Mouse (Mus musculus): ENCODE measurements around the gene Epha10. TPM values are rescaled to one million over a fixed set of nuclear protein-coding genes. Genes with fewer than 3 reads are reported as not detected.

The Epha10 gene
- not detected for total RNA-seq (2021)
- 0.02 TPM in 1 of 2 replicates, not detected in the other for polyA plus RNA-seq (2012; rRNA removed)
- long read RNA-seq = 0 reads

GRCm38 (mm10) chr4:124880599-124880998 lies at the start of gene Epha10:
Gene Epha10 (plus strand): TSS chr4:124880899.
- no peaks in the 10 kb centered on the region for H3K79me2 ChIP-seq (replicated peaks; ENCODE audit: control insufficient read depth, insufficient read depth, low read length)
- no peak for DNase-seq
- no peaks in the 10 kb centered on the region for H3K4me1 ChIP-seq (ENCODE audit: control insufficient read depth, insufficient read depth, low read length)
- H3K36me3 ChIP-seq (ENCODE audit: control insufficient read depth, insufficient read depth, low read length) = no peaks in the 10 kb centered on the region
- peaks cover 10% of the 10 kb centered on the region for H3K27me3 ChIP-seq (ENCODE audit: control insufficient read depth, insufficient read depth, low read length)
- H3K27ac ChIP-seq = no peak within 1 kb of the TSS
- TF ChIP-seq POLR2A (IDR thresholded peaks at IDR 0.05; ENCODE audit: insufficient read depth, low read depth, low read length) (no peak), CTCF (IDR thresholded peaks at IDR 0.05) (no peak), EP300 (IDR thresholded peaks at IDR 0.05; ENCODE audit: insufficient read depth, low read depth, low read length) (no peak)
- H3K9ac ChIP-seq (ENCODE audit: low read depth, low read length) = no peak within 1 kb of the TSS
- 8% methylated on average over 11 of the region's 11 CpGs for WGBS
- no peak within 1 kb of the TSS for H3K4me3 ChIP-seq
- intact Hi-C loops (cut with DNase I) = no loop called here

- no peaks in the 10 kb centered on the region for H3K79me2 ChIP-seq (replicated peaks; ENCODE audit: control insufficient read depth, insufficient read depth, low read length)
- TF ChIP-seq CTCF (IDR thresholded peaks at IDR 0.05) (no peak), EP300 (IDR thresholded peaks at IDR 0.05; ENCODE audit: insufficient read depth, low read depth, low read length) (no peak), POLR2A (IDR thresholded peaks at IDR 0.05; ENCODE audit: insufficient read depth, low read depth, low read length) (no peak)
- intact Hi-C loops (cut with DNase I) = no loop called here
- DNase-seq = no peak
- no peaks in the 10 kb centered on the region for H3K36me3 ChIP-seq (ENCODE audit: control insufficient read depth, insufficient read depth, low read length)
- H3K4me3 ChIP-seq = no peak overlapping the region
- H3K4me1 ChIP-seq (ENCODE audit: control insufficient read depth, insufficient read depth, low read length) = no peaks in the 10 kb centered on the region
- 93% methylated on average over 10 of the region's 10 CpGs for WGBS
- H3K27ac ChIP-seq = no peak overlapping the region
- no peak overlapping the region for H3K9ac ChIP-seq (ENCODE audit: low read depth, low read length)
- H3K27me3 ChIP-seq (ENCODE audit: control insufficient read depth, insufficient read depth, low read length) = no peaks in the 10 kb centered on the region
These were observed 47.9 kb upstream of the Epha10 start for GRCm38 (mm10) chr4:124832796-124833195.

- no peak for TF ChIP-seq POLR2A (IDR thresholded peaks at IDR 0.05; ENCODE audit: insufficient read depth, low read depth, low read length)
- TF ChIP-seq CTCF (IDR thresholded peaks at IDR 0.05) = no peak
- TF ChIP-seq EP300 (IDR thresholded peaks at IDR 0.05; ENCODE audit: insufficient read depth, low read depth, low read length) = no peak
- intact Hi-C loops (cut with DNase I) = no loop called here
These were observed 42.5 kb upstream of the Epha10 start for GRCm38 (mm10) chr4:124838035-124838700.

GRCm38 (mm10) chr4:124840998-124841397 lies 39.7 kb upstream of the Epha10 start:
- no peaks in the 10 kb centered on the region for H3K4me1 ChIP-seq (ENCODE audit: control insufficient read depth, insufficient read depth, low read length)
- no peak overlapping the region for H3K9ac ChIP-seq (ENCODE audit: low read depth, low read length)
- H3K36me3 ChIP-seq (ENCODE audit: control insufficient read depth, insufficient read depth, low read length) = no peaks in the 10 kb centered on the region
- 94% methylated on average over 1 of the region's 1 CpGs for WGBS
- DNase-seq = no peak
- H3K27me3 ChIP-seq (ENCODE audit: control insufficient read depth, insufficient read depth, low read length) = no peaks in the 10 kb centered on the region
- no peak overlapping the region for H3K4me3 ChIP-seq
- H3K27ac ChIP-seq = no peak overlapping the region
- no peaks in the 10 kb centered on the region for H3K79me2 ChIP-seq (replicated peaks; ENCODE audit: control insufficient read depth, insufficient read depth, low read length)
- TF ChIP-seq EP300 (IDR thresholded peaks at IDR 0.05; ENCODE audit: insufficient read depth, low read depth, low read length) = no peak
- TF ChIP-seq POLR2A (IDR thresholded peaks at IDR 0.05; ENCODE audit: insufficient read depth, low read depth, low read length) = no peak
- peak; percentile 31 for TF ChIP-seq CTCF (IDR thresholded peaks at IDR 0.05)
- intact Hi-C loops (cut with DNase I) = no loop called here

More at GRCm38 (mm10) chr4:124838035-124838700, 42.5 kb upstream of the Epha10 start:
- no peaks in the 10 kb centered on the region for H3K27me3 ChIP-seq (ENCODE audit: control insufficient read depth, insufficient read depth, low read length)
- H3K9ac ChIP-seq (ENCODE audit: low read depth, low read length) = no peak overlapping the region
- no peak overlapping the region for H3K4me3 ChIP-seq
- no peak for DNase-seq
- H3K27ac ChIP-seq = no peak overlapping the region
- no peaks in the 10 kb centered on the region for H3K36me3 ChIP-seq (ENCODE audit: control insufficient read depth, insufficient read depth, low read length)
- H3K79me2 ChIP-seq (replicated peaks; ENCODE audit: control insufficient read depth, insufficient read depth, low read length) = no peaks in the 10 kb centered on the region
- 79% methylated on average over 14 of the region's 14 CpGs for WGBS
- H3K4me1 ChIP-seq (ENCODE audit: control insufficient read depth, insufficient read depth, low read length) = no peaks in the 10 kb centered on the region

- Histone ChIP-seq H3K79me2 (replicated peaks; ENCODE audit: control insufficient read depth, insufficient read depth, low read length) (no peaks in the 10 kb centered on the region), H3K9ac (ENCODE audit: low read depth, low read length) (no peak overlapping the region), H3K4me1 (ENCODE audit: control insufficient read depth, insufficient read depth, low read length) (no peaks in the 10 kb centered on the region), H3K36me3 (ENCODE audit: control insufficient read depth, insufficient read depth, low read length) (no peaks in the 10 kb centered on the region), H3K27ac (no peak overlapping the region), H3K27me3 (ENCODE audit: control insufficient read depth, insufficient read depth, low read length) (no peaks in the 10 kb centered on the region), H3K4me3 (no peak overlapping the region)
- intact Hi-C loops (cut with DNase I) = no loop called here
- DNase-seq = peak in 1 of 2 experiments; percentile 39
- WGBS = 63% methylated on average over 11 of the region's 11 CpGs
- TF ChIP-seq CTCF (IDR thresholded peaks at IDR 0.05) (peak; percentile 77), POLR2A (IDR thresholded peaks at IDR 0.05; ENCODE audit: insufficient read depth, low read depth, low read length) (no peak)
These were observed 37.2 kb upstream of the Epha10 start for GRCm38 (mm10) chr4:124843493-124843892.

GRCm38 (mm10) chr4:124847573-124847972 lies 33.1 kb upstream of the Epha10 start:
- no peak overlapping the region for H3K9ac ChIP-seq (ENCODE audit: low read depth, low read length)
- 11% methylated on average over 8 of the region's 8 CpGs for WGBS
- H3K27me3 ChIP-seq (ENCODE audit: control insufficient read depth, insufficient read depth, low read length) = no peaks in the 10 kb centered on the region
- no peak overlapping the region for H3K27ac ChIP-seq
- no peaks in the 10 kb centered on the region for H3K79me2 ChIP-seq (replicated peaks; ENCODE audit: control insufficient read depth, insufficient read depth, low read length)
- peaks cover 4% of the 10 kb centered on the region for H3K4me1 ChIP-seq (ENCODE audit: control insufficient read depth, insufficient read depth, low read length)
- intact Hi-C loops (cut with DNase I) = loop anchor here (1.0 to 5.0 kb wide), 2 partner anchors 45 to 105 kb away; partner anchors contain the start of genes Inpp5b and Mtf1
- TF ChIP-seq POLR2A (IDR thresholded peaks at IDR 0.05; ENCODE audit: insufficient read depth, low read depth, low read length) = no peak
- no peak for TF ChIP-seq EP300 (IDR thresholded peaks at IDR 0.05; ENCODE audit: insufficient read depth, low read depth, low read length)
- no peak; the same call in 1 of the 2 replicates for TF ChIP-seq CTCF (IDR thresholded peaks at IDR 0.05)
- H3K4me3 ChIP-seq = no peak overlapping the region
- peak; percentile 76 to 85 for DNase-seq
- H3K36me3 ChIP-seq (ENCODE audit: control insufficient read depth, insufficient read depth, low read length) = no peaks in the 10 kb centered on the region
